Mouse (Mus musculus): ENCODE measurements around the gene Nubpl.

Gene Nubpl

DNA sequence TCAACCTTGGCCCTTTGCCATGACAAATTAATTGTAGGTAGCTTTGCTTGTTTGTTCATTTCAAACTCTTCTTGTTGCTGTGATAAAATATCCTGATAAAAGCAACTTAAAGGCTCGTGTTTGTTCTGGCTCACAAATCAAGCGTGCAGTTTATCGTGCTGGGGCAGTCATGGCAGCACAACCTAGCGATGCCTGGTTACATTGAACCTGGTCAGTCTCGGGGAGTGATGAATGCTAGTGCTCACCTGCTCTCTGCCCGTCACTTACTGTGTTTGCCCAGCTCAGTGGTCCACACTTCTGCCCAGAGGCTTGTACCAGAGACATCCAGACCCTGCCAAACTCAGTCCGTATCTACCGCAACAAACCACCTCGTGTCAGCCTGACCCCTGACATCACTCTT, 149.9 kb downstream of the Nubpl start:
- no peak for DNase-seq

DNA sequence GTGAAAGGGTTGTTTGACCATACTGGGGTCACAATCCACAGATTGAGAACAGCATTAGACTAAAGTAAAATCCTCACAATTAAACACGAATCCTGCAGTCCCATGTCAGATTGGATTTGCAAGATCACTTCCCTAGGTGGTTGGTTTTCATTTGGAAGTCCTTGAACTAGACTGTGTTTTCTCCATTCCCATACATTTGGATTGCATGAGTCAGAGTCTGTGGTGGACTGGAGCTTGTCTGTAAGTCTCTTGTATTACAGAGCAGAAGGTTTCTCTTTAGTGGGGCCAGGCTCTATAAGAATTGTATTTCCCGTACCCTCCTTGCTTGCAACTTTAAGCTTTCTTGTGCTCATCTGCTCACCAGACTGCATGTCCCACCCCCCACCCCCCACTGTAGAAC, 151.0 kb downstream of the Nubpl start:
- DNase-seq, result no peak

DNA sequence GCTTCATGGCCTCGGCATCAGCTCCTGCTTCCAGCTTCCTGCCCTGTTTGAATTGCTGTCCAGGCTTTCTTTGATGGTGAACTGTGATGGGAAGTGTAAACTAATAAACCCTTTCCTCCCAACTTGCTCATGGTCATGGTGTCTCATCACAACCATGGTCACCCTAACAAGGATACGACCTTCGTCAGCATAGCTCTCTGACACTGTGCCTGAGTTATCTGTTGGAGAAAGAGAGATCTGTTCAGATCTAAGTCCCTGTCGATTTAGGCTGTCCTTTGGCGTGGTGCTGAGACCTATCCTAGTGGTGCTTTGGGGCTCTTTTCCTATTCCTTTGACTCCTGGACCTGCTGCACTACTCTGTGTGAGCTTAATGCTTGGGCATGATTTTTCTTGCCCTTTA, 156.6 kb downstream of the Nubpl start:
- DNase-seq, result no peak

- no peak for DNase-seq
Measured at GRCm38 (mm10) chr12:52268131-52268530, 170.6 kb downstream of the Nubpl start.

- DNase-seq, result no peak
Measured at GRCm38 (mm10) chr12:52272828-52273227, 175.3 kb downstream of the Nubpl start.

GRCm38 (mm10) chr12:52276320-52276719, 178.8 kb downstream of the Nubpl start:
- DNase-seq, result no peak

GRCm38 (mm10) chr12:52281232-52281631, 183.7 kb downstream of the Nubpl start:
- no peak for DNase-seq

DNA sequence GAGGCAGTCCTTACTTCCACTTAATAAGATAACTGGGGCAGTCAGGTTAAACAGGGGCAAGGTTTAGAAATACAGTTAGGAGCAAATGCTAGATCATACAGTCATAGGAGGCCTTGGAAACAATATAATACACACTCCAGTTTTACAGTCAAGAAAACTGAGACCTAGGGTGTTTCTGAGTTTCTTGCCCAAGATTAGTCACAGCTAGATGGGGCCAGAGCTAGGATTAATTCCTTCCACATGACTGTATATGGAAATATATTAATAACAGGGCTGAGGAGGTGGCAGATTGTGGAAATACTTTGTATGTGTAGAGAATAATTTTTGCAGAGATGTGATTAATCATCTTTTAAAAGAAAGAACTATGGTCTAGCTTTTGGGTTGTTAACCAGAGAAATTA, 186.9 kb downstream of the Nubpl start:
- no peak for DNase-seq

DNA sequence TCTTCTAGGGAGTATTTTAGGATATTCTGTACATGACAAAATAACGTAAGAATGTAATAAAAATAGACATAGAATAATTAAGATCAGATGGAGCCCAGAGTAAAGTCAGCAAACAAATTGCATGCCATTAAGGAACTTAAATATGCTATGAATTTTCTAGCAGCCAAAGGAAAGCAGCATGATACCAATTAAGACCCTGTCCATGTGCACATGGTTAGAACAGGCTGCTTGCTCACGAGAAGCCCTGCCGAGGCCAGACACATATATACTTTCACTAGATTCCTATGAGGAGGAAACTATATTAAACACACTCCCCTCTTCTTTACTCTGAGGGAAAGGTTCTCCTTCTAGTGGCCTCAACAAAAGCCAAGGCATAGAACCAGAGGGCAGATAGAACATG, 189.3 kb downstream of the Nubpl start:
- no peak for DNase-seq

- no peak for DNase-seq
Measured at GRCm38 (mm10) chr12:52288537-52288936, 191.0 kb downstream of the Nubpl start.

DNA sequence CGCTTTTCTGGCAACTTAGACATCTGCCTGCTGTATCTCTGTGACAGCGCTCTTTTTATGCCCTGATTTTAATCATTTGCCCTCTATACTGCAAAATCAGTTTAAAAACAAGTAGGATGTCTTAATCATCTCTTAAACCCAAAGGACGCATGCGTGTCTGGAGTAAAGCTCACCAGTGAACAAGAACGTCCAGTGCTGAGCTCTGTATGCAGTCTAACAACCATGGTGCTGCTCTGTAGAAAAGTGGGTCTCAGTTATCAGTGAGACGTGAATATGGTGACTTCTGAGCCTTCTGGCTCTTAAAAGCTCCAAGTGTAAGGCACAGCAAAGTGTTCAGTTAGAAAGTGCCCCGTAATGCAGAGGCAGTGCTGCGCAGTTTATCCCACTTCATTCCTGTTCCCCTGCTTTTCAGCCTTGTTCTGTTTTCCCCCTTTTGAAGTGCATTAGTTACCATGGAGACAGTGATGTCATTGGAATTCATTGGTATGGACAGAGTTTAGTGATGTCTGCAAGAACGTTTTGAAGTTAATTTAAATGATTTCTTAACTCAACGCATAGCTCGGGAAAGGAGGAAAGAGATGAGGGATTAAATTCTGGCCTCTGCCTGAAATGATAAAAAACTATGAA, 191.5 kb downstream of the Nubpl start:
- DNase-seq, result no peak

DNA sequence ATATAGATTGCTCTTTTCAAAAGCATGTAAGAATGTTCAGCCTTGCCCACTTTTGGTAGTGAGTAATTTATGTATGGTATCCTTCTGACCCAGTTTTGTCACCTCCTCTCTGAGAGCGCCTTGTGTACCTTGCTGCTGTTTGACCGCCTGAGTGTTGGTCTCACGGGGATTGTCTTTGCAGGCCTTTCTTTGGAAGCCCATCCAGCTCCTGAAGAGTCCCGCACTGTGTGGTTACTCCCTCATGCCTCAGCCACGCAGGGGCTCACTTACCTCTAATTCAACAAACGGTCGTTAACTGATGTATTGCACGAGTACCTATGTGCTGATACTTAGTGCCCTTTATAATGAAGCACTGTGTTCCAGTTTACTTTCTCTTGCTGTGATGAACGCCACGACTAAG, 192.1 kb downstream of the Nubpl start:
- DNase-seq, result no peak

- no peak for DNase-seq
Measured at GRCm38 (mm10) chr12:52293931-52294330, 196.4 kb downstream of the Nubpl start.

GRCm38 (mm10) chr12:52297988-52298387, 200.5 kb downstream of the Nubpl start:
- no peak for DNase-seq

GRCm38 (mm10) chr12:52298683-52299082, 201.1 kb downstream of the Nubpl start:
- no peak for DNase-seq

GRCm38 (mm10) chr12:52302961-52303360, 205.4 kb downstream of the Nubpl start:
- DNase-seq, result no peak

GRCm38 (mm10) chr12:52306348-52306747, 208.8 kb downstream of the Nubpl start:
- DNase-seq, result no peak

- DNase-seq, result no peak
Measured at GRCm38 (mm10) chr12:52307331-52307982, 209.9 kb downstream of the Nubpl start.

DNA sequence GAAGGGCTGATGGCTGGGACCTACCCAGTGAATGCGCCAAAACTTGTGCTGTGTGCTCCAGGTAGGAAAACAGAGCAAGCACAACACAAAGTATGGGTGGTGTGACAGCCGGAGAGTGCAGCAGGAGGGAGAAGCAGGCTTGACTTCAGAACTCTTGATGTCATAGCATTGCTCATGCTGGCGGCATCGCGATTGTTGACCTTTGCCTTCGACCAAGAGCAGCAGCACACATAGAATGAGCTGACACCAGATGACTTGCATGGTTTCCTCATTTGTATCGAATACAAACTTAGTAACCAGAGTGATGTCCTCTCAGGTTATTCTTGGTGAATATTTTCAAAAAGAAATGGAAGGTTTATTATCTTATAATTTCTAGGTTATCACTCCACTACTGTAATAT, 211.1 kb downstream of the Nubpl start:
- no peak for DNase-seq

GRCm38 (mm10) chr12:52314818-52315217, 217.3 kb downstream of the Nubpl start:
- no peak for DNase-seq

- no peak for DNase-seq
Measured at GRCm38 (mm10) chr12:52317635-52318034, 220.1 kb downstream of the Nubpl start.

DNA sequence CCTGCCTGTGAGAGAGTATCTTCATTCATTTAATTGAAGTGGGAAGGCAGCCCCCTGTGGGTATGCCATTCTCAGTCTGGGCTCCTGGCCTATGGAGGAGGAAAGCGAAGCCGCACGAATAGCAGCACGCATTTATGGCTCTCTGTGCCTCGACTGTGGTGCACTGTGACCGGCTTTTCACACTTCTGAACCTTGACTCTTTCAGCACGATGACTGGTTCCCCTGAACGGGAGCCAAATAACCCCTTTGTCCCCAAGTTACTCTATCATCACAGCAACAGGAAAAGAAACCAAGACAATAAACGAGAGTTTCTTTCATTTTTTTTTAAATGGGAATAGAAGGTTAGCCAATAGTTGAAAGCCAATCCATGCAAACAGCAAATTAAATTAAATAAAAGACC, 220.9 kb downstream of the Nubpl start:
- DNase-seq, result no peak

DNA sequence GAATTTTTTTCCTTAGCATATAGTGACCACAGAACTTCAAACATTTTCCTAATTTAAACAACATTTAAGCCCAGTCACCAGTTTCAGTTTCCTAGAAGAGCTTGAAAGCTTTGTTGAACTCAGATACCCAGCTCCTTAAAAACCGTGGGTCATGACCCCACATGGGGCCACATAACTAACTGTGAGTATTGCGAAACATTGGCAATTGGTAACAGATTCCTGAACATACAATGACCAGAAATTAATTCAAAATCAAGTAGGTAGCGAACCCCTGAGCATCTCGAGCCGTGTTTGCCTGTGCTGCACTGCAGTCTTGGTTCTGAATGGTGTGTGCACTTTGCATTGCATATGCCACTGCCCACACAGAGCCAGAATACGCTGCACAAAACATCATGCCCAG, 221.6 kb downstream of the Nubpl start:
- DNase-seq, result no peak

- DNase-seq, result no peak
Measured at GRCm38 (mm10) chr12:52328488-52328887, 231.0 kb downstream of the Nubpl start.

DNA sequence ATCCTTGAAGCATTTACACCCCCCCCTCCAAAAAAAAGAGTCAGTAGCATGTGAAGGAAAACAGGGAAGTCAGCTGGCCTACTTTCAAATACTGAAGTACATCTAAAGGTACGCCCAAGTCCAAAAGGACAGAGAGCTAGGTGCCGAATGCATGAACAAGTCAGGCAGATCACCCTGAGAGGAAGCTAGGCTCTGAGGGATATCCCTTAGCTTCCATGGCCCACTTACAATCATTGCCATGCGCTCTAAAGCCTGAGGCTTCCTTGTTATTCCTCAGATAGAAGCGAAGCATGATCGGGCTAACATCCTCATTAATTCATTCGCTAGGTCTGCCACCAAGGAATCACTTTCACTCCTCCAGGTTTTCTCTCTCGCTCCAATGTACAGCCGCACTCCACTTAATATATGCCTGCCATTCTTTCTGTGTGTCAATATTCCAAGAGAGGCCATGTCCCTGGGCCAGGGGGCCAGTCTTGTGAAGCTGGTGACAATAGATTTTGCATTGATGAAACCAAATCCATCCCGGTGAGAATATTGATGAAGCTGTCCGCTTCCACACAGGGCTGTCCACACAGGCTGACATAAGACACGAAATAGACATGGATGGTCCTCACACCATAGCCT, 237.7 kb downstream of the Nubpl start:
- DNase-seq, result no peak
